Mouse (Mus musculus): ENCODE measurements around the gene Cadm2.

The Cadm2 gene

GRCm38 (mm10) chr16:67620826-67621505 lies at the start of gene Cadm2:
Cadm2 (minus strand) TSS chr16:67620908.
- peak; percentile 97 for DNase-seq

GRCm38 (mm10) chr16:67646930-67647329 lies 26.2 kb upstream of the Cadm2 start:
- DNase-seq: no peak

GRCm38 (mm10) chr16:67643651-67644050 lies 22.9 kb upstream of the Cadm2 start:
- peak; percentile 20 to 55 for DNase-seq

- peak; percentile 95 to 97 for DNase-seq
Measured at GRCm38 (mm10) chr16:67619906-67620781, 564 bp downstream of the Cadm2 start.

- no peak for DNase-seq
Measured at GRCm38 (mm10) chr16:67619416-67619815, 1.3 kb downstream of the Cadm2 start.

GRCm38 (mm10) chr16:67618817-67619216 lies 1.9 kb downstream of the Cadm2 start:
- DNase-seq: peak; percentile 42 to 61

- DNase-seq: peak; percentile 83 to 84
Measured at GRCm38 (mm10) chr16:67617811-67618210, 2.9 kb downstream of the Cadm2 start.

GRCm38 (mm10) chr16:67617256-67617655 lies 3.5 kb downstream of the Cadm2 start:
- DNase-seq: peak in 1 of 2 experiments; percentile 32

GRCm38 (mm10) chr16:67613876-67614275 lies 6.8 kb downstream of the Cadm2 start:
- peak; percentile 57 to 66 for DNase-seq

- peak; percentile 65 to 84 for DNase-seq
Measured at GRCm38 (mm10) chr16:67610904-67611681, 9.6 kb downstream of the Cadm2 start.

- peak in 1 of 2 experiments; percentile 26 for DNase-seq
Measured at GRCm38 (mm10) chr16:67609116-67609515, 11.6 kb downstream of the Cadm2 start.

- DNase-seq: no peak
Measured at GRCm38 (mm10) chr16:67608499-67608898, 12.2 kb downstream of the Cadm2 start.

- no peak for DNase-seq
Measured at GRCm38 (mm10) chr16:67605661-67606060, 15.0 kb downstream of the Cadm2 start.

- DNase-seq: no peak
Measured at GRCm38 (mm10) chr16:67599981-67600380, 20.7 kb downstream of the Cadm2 start.

- peak in 1 of 2 experiments; percentile 23 for DNase-seq
Measured at GRCm38 (mm10) chr16:67598841-67599240, 21.9 kb downstream of the Cadm2 start.

GRCm38 (mm10) chr16:67591015-67591414 lies 29.7 kb downstream of the Cadm2 start:
- DNase-seq: no peak

GRCm38 (mm10) chr16:67578842-67579517 lies 41.7 kb downstream of the Cadm2 start:
- peak; percentile 18 to 49 for DNase-seq

GRCm38 (mm10) chr16:67575557-67575956 lies 45.2 kb downstream of the Cadm2 start:
- no peak for DNase-seq

- no peak for DNase-seq
Measured at GRCm38 (mm10) chr16:67526992-67527391, 93.7 kb downstream of the Cadm2 start.

GRCm38 (mm10) chr16:67524878-67525277 lies 95.8 kb downstream of the Cadm2 start:
- no peak for DNase-seq

GRCm38 (mm10) chr16:67518311-67518710 lies 102.4 kb downstream of the Cadm2 start:
- no peak for DNase-seq

- DNase-seq: no peak
Measured at GRCm38 (mm10) chr16:67515549-67515948, 105.2 kb downstream of the Cadm2 start.
